Mouse (Mus musculus) hindbrain, embryonic 13.5 days (tissue): ENCODE data around the gene Trim17. TPM values are rescaled to one million over a fixed set of nuclear protein-coding genes. Genes with fewer than 3 reads are reported as not detected.
"Not testable (repeated sequence)": the region's sequence is repeated elsewhere in the genome, so short reads cannot be mapped to it uniquely, and the experiment has no call there.

Source experiments
- ATAC-seq: fragments of 200-750 bp; cut with Nextera tagmentation; 2 replicates; pipeline ENCODE4 v1.8.0; 2017; ENCODE audit warnings: moderate TSS enrichment; ENCODE audit not compliant: low FRiP score
- H3K27ac ChIP-seq: fragments of 300-500 bp; sonication (generic); 2 replicates; pipeline ENCODE4 v1.5.1; 2015; ENCODE audit warnings: inconsistent platforms, mild to moderate bottlenecking, moderate library complexity
- H3K27me3 ChIP-seq: fragments of 300-500 bp; sonication (generic); 2 replicates; pipeline ENCODE4 v1.6.1; 2015; ENCODE audit warnings: mild to moderate bottlenecking, inconsistent platforms
- H3K36me3 ChIP-seq: fragments of 300-500 bp; sonication (generic); 2 replicates; pipeline ENCODE4 v1.6.1; 2015; ENCODE audit warnings: mild to moderate bottlenecking, inconsistent platforms
- H3K4me1 ChIP-seq: fragments of 300-500 bp; sonication (generic); replicated peaks from 2 replicates; pipeline ENCODE4 v1.6.1; 2015; ENCODE audit warnings: inconsistent platforms
- H3K4me2 ChIP-seq: fragments of 300-500 bp; sonication (generic); 2 replicates; pipeline ENCODE4 v1.6.1; 2015; ENCODE audit warnings: inconsistent platforms, mild to moderate bottlenecking, moderate library complexity
- H3K4me3 ChIP-seq: fragments of 300-500 bp; sonication (generic); 2 replicates; pipeline ENCODE4 v1.5.1; 2015; ENCODE audit warnings: mild to moderate bottlenecking, inconsistent platforms
- H3K9ac ChIP-seq: fragments of 300-500 bp; sonication (generic); 2 replicates; pipeline ENCODE4 v1.6.1; 2015; ENCODE audit warnings: mild to moderate bottlenecking, inconsistent platforms
- H3K9me3 ChIP-seq: fragments of 300-500 bp; sonication (generic); 2 replicates; pipeline ENCODE4 v1.6.1; 2016; ENCODE audit warnings: inconsistent platforms
- WGBS: fragments of 180-500 bp; shearing (Covaris S2); methylation state at CpG from one replicate; pipeline ENCODE4 v1.1.7; 2015; 5-methylcytosine and 5-hydroxymethylcytosine counted together
- polyA plus RNA-seq: library from polyadenylated mRNA; unstranded; fragments of >200 nt; fragmentation: Nextera tagmentation; extraction: Ambion mirVana; gene quantifications from 2 replicates; pipeline ENCODE4 v1.2.1, GENCODE M21; 2015

The Trim17 gene
- polyA plus RNA-seq, 1 experiment from 2014 or later, result 1.6 TPM

DNA sequence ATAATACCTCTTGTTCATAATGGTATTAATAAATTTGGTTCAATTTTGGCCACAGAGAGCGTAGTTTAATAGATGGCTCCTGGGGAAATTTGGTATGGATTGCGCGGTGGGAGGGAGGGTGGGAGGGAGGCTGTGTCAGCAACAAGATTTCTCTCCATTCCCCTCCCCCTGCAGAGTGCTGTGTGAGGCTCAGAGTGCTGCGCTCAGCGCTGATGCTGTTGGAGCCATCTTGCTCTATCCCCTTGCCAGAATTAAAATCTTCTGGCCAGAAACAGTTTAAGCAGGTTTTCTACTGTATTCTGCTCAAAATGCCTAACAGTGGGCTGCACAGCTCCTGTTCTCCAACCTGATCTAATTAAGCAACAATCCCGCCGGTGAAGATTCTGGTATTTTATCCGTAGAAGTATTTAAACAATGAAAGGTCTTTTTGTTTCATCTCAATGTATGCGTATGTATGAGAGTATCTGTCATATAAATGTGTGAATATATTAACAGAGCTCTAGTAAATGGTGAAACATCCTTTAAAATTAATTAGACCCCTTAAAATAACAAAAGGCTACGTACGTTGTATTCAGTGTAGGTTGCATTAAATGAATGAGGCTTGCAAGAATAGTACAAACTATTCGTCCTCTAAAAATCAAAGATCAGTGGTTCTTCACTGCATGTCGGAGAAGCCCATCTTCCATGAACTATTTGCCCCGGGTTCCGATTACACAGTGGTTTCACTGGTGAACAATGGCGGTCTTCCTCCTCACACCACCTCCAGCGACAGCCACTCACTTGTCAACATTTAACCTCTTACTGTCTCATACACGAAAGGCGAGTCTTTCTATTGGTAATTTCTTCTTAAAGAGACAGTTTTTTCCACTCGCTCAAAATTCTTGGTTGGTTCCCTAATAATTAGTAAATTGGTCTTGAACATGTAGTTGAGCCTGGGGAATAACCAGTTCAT, 4.7 kb upstream of the Trim17 start:
- peak overlapping the region; percentile 64 for H3K4me3 ChIP-seq
- ATAC-seq, result peak; percentile 47; the same call in 1 of the 2 replicates
- H3K4me2 ChIP-seq, result peak overlapping the region; percentile 59
- H3K9me3 ChIP-seq, result no peaks in the 10 kb centered on the region
- no peaks in the 10 kb centered on the region for H3K36me3 ChIP-seq
- WGBS, result 2% methylated on average over 20 of the region's 20 CpGs
- H3K4me1 ChIP-seq, result peaks cover 36% of the 10 kb centered on the region
- H3K27ac ChIP-seq, result peak overlapping the region; percentile 100
- peak overlapping the region; percentile 98 for H3K9ac ChIP-seq
- H3K27me3 ChIP-seq, result no peaks in the 10 kb centered on the region

DNA sequence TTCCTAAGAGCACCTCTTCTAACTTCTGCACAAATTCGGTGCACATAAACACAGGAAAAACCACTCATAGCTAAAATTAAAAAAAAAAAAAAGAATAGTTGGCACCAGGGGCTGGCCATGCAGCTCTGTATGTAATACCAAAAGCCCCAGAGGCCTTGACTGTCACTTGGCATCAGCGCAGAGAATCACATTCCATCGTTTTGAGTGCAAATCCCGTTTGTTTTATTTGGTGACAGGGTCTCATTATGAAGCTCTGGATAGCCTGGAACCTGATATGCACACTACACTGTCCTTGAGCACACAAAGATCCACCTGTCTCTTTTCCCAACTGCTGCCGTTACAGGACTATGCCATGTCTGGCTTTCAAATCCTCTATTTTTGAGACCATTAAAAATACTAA, 3.3 kb upstream of the Trim17 start:
- Histone ChIP-seq H3K27me3 (no peaks in the 10 kb centered on the region), H3K4me1 (peaks cover 39% of the 10 kb centered on the region), H3K4me2 (peak overlapping the region; percentile 59), H3K36me3 (no peaks in the 10 kb centered on the region), H3K4me3 (peak overlapping the region; percentile 64; the same call in 1 of the 2 replicates), H3K9ac (peak overlapping the region; percentile 98), H3K27ac (peak overlapping the region; percentile 100), H3K9me3 (no peaks in the 10 kb centered on the region)
- ATAC-seq, result no peak
- WGBS, result 62% methylated on average over 5 of the region's 5 CpGs

DNA sequence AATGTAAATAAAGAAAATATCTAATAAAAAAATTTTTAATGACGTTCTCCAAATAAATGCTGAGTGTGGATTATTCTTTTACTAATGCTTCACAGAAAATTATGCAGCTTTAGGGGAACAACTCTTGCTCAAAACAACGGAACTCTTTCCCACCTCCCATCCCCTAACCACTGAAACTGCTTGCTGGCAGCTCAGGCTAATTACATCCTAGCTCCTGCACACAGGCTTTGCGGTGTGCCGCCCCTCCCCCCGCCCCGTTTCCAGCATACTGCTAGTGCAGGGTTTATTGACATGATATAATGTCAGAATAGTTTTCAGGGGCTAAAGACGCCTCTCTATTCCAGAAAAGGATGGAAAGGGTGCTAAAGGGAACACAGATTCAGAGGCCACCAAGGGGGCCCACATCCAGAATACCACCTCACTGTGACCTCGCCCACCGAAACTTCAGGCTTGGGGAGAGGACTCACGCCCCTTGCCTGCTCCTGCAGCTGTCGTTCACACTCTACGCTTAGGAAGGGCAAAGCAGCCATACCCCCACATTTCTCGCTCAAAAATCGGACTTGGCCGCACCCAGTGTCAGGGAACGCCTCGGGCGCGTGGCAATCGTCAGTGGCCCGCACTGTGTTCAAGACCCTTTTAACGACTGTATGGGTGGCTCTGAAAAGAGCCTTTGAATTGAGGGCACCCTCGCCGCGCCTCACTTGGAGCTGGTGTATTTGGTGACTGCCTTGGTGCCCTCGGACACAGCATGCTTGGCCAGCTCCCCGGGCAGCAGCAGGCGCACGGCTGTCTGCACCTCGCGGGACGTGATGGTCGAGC, 925 bp upstream of the Trim17 start:
- Histone ChIP-seq H3K4me3 (peak overlapping the region; percentile 96), H3K9me3 (no peaks in the 10 kb centered on the region), H3K36me3 (peaks cover 9% of the 10 kb centered on the region), H3K27me3 (no peaks in the 10 kb centered on the region), H3K27ac (peak overlapping the region; percentile 100), H3K9ac (peak overlapping the region; percentile 97), H3K4me1 (peaks cover 50% of the 10 kb centered on the region), H3K4me2 (peak overlapping the region; percentile 91)
- peak; percentile 31 for ATAC-seq
- WGBS, result under 1% methylated on average over 33 of the region's 33 CpGs

DNA sequence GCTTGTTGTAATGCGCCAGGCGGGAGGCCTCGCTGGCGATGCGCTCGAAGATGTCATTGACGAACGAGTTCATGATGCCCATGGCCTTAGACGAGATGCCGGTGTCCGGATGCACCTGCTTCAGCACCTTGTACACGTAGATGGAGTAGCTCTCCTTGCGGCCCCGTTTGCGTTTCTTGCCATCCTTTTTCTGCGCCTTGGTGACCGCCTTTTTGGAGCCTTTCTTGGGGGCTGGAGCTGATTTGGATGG, 390 bp upstream of the Trim17 start:
- Histone ChIP-seq H3K4me3 (peak overlapping the region; percentile 96), H3K4me1 (peaks cover 56% of the 10 kb centered on the region), H3K27ac (peak overlapping the region; percentile 100), H3K9ac (peak overlapping the region; percentile 97), H3K4me2 (peak overlapping the region; percentile 91)
- H3K36me3 ChIP-seq, H3K27me3 ChIP-seq, ATAC-seq, H3K9me3 ChIP-seq: not testable (repeated sequence)
- 0% methylated on average over 17 of the region's 17 CpGs for WGBS

DNA sequence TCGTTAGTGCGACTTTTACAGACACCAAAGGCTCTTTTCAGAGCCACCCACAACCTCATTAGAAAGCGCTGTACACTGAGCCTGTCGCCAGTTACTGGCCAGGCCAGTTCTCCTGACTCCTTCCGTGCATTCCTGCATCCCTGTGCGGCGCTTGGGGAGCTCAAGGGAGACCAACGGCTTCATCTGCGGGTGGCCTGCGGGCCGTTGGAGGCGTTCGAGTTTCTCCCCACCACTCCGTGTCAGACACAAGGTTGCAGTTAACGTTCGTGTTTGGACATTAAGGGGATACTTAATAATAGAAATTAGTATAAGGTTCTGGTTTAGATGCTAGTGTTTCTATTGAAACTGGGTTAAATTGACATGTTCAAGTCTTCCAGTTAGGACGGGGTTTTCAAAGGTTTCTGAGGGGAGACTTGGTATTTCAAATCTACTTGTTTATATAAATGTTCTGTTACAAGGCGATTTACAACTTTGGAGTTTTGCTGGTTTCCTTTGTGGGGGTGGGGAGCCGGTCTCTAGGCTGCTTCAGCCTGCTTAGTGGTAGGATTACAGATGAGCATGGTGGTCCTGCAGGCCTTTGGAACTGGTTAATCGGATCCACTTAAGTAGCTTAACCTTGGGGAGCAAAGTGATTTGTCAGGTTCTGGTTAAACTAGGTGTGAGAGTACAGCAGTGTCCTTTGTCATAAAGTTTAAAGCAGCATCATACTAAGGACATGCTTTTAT, 820 bp downstream of the Trim17 start:
- no peaks in the 10 kb centered on the region for H3K27me3 ChIP-seq
- no peak for ATAC-seq
- under 1% methylated on average over 20 of the region's 20 CpGs for WGBS
- peak overlapping the region; percentile 96 for H3K4me3 ChIP-seq
- peak overlapping the region; percentile 100 for H3K27ac ChIP-seq
- H3K4me1 ChIP-seq, result peaks cover 63% of the 10 kb centered on the region
- no peaks in the 10 kb centered on the region for H3K9me3 ChIP-seq
- peak overlapping the region; percentile 80 for H3K4me2 ChIP-seq
- peak overlapping the region; percentile 94 for H3K9ac ChIP-seq
- H3K36me3 ChIP-seq, result peaks cover 9% of the 10 kb centered on the region

DNA sequence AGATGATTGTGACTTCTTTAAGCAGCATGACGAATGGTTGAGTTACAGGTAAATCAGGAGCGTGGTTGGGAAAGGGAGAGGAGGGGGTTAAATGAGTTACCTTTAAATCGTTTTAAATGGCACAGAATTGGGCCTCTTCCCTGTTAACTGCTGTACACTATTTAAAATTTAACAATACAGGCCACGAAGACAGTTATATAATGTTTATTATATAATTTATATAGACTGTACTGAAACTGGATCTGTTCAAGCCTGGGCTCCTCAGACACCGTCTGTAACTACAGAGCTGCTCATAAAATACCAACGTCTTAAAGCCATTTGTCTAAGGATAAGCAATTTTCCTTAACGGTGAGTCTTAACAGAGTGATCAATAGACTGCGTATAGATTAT, 1.4 kb downstream of the Trim17 start:
- Histone ChIP-seq H3K4me2 (peak overlapping the region; percentile 80), H3K27me3 (no peaks in the 10 kb centered on the region), H3K4me3 (peak overlapping the region; percentile 96), H3K27ac (peak overlapping the region; percentile 100), H3K36me3 (peaks cover 9% of the 10 kb centered on the region), H3K9ac (peak overlapping the region; percentile 94), H3K4me1 (peaks cover 60% of the 10 kb centered on the region), H3K9me3 (no peaks in the 10 kb centered on the region)
- WGBS, result 27% methylated on average over 8 of the region's 8 CpGs
- no peak for ATAC-seq

DNA sequence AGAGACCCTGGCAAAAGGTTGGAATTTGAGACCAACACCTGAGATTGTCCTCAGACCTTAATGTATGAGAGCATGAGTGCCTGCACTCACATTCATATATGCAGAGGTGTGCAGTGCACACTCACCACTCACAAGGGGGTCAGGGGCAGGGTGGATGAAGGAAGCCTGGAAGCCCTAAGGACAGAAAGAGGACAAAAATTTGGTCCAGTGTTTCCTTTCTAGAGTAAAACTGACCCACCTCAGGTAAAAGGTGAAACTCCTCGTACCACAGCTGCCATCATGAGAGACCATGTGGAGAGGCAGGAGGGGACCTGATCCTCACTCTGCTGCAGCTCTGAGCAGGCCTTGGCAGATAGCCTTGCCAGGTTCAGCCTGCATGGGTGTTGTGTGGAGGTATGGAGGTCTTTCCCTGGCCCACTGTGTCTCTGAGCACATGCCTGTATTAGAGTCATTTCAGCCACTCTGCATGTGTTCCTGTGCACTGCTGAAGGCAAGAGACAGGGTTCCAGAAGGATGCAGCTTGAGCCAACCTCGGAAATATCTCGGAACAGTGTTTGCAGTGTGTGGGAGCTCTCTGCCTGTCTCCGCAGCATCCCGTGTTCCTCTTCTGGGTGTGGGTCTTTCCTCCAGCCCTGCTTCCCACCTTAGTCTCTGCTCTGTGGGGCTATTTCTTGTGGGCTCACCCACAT, 2.9 kb downstream of the Trim17 start:
- 76% methylated on average over 5 of the region's 5 CpGs for WGBS
- peak overlapping the region; percentile 80 for H3K4me2 ChIP-seq
- no peak for ATAC-seq
- no peaks in the 10 kb centered on the region for H3K9me3 ChIP-seq
- peaks cover 8% of the 10 kb centered on the region; the same call in 1 of the 2 replicates for H3K27me3 ChIP-seq
- peaks cover 9% of the 10 kb centered on the region for H3K36me3 ChIP-seq
- peaks cover 45% of the 10 kb centered on the region for H3K4me1 ChIP-seq
- peak overlapping the region; percentile 94 for H3K9ac ChIP-seq
- peak overlapping the region; percentile 96 for H3K4me3 ChIP-seq
- H3K27ac ChIP-seq, result peak overlapping the region; percentile 13; the same call in 1 of the 2 replicates

DNA sequence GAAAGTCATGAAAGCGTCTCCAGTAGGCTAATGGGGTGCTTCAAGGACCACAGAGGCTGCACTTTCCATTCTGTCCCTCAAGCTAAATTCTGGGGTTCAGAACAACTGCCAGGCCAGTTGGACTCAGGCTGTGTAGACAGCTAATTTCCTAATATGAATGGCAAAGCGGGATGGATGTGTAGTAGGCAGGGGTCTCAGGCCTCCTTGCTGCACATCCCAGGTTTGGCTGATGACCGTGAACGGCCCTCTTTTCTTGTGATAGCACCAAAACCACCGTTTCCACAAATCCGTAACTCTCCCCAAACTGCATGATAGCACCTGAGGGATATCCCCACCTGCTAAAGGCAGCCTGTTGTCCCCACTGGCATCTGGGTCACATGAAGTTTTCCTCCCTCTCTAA, 4.1 kb downstream of the Trim17 start:
- WGBS, result 79% methylated on average over 6 of the region's 6 CpGs
- ATAC-seq, result no peak
- Histone ChIP-seq H3K4me3 (peak overlapping the region; percentile 96; the same call in 1 of the 2 replicates), H3K27me3 (peaks cover 8% of the 10 kb centered on the region; the same call in 1 of the 2 replicates), H3K4me2 (peak overlapping the region; percentile 80), H3K9me3 (no peaks in the 10 kb centered on the region), H3K4me1 (peaks cover 43% of the 10 kb centered on the region), H3K9ac (no peak overlapping the region; the same call in 1 of the 2 replicates), H3K27ac (no peak overlapping the region), H3K36me3 (peaks cover 9% of the 10 kb centered on the region)

DNA sequence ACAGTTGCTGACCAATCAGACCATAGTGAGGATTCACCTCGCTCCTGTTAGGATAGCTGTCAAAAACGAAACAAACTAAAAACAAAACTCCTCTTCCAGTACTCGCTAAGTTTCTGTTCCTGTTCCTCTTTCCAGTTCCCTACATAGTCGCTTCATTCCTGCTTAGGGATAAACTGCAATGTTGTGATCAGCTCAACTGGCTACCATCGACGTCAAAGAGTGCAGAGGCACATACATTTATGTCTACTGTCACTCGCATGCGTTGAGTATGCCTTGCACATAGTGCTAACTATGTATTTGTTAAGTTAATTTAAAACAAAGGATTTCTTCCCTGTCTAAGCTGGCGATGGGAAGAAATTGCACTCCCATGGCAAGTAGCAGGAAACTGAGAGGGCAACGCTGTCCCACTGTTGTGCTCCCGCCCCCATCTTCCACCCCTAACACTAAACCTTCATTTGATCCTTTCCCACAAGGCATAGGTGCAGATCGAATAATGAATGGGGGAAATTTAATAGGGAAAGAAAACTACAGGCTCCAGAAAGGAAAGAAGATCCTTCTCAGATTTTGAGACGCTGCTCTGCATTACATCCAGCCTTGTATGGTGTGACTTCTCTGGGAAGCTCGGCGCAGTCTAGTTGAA, 4.8 kb downstream of the Trim17 start:
- no peak for ATAC-seq
- WGBS, result 36% methylated on average over 15 of the region's 15 CpGs
- H3K4me1 ChIP-seq, result peaks cover 45% of the 10 kb centered on the region
- peak overlapping the region; percentile 70 for H3K9ac ChIP-seq
- H3K4me3 ChIP-seq, result peak overlapping the region; percentile 49
- no peaks in the 10 kb centered on the region for H3K9me3 ChIP-seq
- peaks cover 9% of the 10 kb centered on the region for H3K36me3 ChIP-seq
- H3K27me3 ChIP-seq, result peaks cover 8% of the 10 kb centered on the region; the same call in 1 of the 2 replicates
- peak overlapping the region; percentile 88 for H3K27ac ChIP-seq
- H3K4me2 ChIP-seq, result peak overlapping the region; percentile 80

DNA sequence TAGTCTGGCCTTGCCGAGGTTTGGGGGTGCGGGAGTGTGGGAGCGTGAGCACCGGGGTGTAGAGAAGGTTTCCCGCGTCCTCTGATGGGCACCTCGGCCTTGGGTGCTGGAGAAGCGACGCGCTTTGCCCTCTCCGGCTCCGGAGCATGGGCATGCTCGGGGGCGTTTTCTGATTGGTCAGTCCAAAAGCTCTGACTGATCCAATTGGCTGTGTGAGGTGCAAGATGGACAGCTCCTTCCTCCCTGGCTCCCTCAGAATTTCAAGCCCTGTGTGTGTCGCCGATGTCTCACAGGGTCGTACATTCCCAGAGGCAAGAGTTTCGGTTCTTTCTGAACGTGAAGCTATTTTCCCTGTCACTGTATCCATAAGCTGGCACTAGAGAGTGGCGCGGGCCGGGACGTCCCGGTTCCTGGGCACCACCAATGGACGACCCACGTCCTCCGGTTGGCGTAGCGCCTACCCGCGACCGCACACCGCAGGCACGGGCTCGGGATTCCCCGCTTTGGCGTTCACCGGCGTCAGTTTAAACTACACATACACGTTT, 5.5 kb downstream of the Trim17 start:
- Histone ChIP-seq H3K36me3 (peaks cover 9% of the 10 kb centered on the region), H3K9me3 (no peaks in the 10 kb centered on the region), H3K4me3 (peak overlapping the region; percentile 49), H3K4me1 (peaks cover 48% of the 10 kb centered on the region), H3K9ac (peak overlapping the region; percentile 70), H3K4me2 (peak overlapping the region; percentile 80), H3K27me3 (peaks cover 8% of the 10 kb centered on the region; the same call in 1 of the 2 replicates), H3K27ac (peak overlapping the region; percentile 88)
- ATAC-seq, result peak; percentile 85
- 3% methylated on average over 40 of the region's 40 CpGs for WGBS
